Mouse (Mus musculus): ENCODE measurements around the gene Rfc5. TPM values are rescaled to one million over a fixed set of nuclear protein-coding genes. Genes with fewer than 3 reads are reported as not detected.

The Rfc5 gene
- total RNA-seq, 1 experiment from 2014 or later = 16.8 TPM

DNA sequence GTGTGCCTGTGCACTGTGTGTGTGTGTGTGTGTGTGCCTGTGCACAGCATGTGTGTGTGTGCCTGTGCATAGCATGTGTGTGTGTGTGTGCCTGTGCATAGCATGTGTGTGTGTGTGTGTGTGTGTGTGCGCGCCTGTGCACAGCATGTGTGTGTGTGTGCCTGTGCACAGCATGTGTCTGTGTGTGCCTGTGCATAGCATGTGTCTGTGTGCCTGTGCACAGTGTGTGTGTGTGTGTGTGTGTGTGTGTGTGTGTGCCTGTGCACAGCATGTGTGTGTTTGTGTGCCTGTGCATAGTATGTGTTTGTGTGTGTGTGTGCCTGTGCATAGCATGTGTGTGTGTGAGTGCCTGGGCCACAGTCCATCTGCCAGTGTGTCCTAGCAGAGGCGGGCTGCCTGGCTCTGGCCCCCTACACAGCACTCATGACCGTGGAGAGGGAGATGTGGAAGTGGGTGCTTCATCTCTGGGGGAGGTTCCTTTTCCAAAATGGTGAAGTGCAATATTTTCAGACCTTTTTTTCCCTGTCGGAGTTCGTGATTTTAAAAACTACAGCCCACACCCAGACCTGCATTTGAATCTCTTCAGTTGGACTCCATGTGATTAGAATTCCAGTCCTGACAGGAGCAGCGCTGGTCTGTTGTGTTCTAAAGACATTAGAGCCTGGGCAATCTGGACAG lies 14.3 kb downstream of the Rfc5 start:
- DNase-seq = no peak

DNA sequence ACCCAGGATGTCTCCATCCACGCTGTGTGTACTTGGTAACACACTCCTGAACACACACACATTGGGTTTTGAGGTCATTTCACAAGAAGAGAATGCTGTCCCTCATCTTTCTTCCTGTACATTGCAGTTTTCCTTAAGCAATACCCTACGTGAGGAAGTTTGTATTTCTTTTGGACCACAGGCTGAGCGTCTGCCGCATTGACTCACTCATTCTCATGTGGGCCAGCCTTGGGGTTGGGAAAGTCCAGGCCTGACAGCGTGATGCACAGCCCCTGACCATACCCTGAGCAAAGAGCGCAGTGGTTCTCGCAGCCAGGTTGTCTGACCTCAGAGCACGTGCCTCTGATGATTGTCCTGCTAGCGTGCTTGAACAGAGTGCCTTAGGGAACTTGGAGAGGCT lies 15.4 kb downstream of the Rfc5 start:
- no peak for DNase-seq

DNA sequence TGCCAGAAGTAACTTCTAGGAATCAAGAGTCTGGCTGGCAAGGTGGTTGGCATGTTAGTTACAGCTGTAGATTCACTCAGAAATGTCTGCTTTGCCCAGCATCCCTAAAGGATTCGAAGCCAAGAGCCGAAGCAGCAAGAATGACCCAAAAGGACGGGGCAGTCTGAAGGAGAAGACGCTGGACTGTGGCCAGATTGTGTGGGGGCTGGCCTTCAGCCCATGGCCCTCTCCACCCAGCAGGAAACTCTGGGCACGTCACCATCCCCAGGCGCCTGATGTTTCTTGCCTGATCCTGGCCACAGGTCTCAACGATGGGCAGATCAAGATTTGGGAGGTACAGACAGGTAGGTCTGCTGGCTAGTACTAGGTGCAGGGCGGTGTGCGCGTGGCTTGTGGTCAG lies 18.3 kb downstream of the Rfc5 start:
- DNase-seq = peak; percentile 66

DNA sequence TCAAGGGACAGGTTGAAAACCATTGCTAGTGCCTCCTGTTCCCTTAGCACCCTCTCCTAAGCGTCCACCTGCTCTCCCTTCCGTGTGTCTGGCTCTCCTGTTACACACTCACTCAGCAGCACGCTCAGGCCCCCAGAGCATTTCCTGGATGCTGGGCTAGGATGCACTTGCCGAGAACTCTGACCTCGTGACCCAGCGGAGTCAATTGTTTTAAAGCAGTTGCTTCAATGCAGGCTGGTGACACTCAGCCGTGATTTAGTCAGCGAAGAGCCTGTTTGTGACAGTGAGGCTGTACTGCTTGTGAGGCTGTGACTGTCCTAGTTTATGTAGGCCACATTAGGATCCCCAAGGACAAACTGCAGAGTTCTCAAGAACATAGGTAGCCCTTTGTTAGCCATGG lies 21.6 kb downstream of the Rfc5 start:
- DNase-seq = no peak

- DNase-seq = no peak
These were observed 22.8 kb downstream of the Rfc5 start for GRCm38 (mm10) chr5:117365904-117366561.

DNA sequence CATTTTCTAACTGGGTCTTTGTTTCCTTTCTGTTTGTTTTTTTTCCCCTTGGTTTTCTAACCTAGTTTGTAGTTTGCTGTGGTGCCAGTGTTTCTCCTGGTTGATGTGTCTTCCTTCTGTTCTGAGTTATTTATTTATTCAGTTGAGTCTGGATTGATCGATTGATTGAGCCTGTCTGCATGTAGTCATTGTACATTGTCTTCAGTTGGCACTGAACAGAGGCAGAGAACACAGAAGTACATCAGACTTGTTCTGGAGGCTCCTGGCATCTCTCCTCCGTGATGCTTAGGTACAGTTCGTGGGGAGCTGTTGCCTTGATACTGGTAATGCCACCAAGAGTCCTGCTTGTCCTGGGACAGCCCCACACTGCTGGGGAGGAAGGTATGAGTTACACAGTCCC lies 24.0 kb downstream of the Rfc5 start:
- no peak for DNase-seq

- peak; percentile 75 for DNase-seq
These were observed 25.6 kb downstream of the Rfc5 start for GRCm38 (mm10) chr5:117363066-117363782.

DNA sequence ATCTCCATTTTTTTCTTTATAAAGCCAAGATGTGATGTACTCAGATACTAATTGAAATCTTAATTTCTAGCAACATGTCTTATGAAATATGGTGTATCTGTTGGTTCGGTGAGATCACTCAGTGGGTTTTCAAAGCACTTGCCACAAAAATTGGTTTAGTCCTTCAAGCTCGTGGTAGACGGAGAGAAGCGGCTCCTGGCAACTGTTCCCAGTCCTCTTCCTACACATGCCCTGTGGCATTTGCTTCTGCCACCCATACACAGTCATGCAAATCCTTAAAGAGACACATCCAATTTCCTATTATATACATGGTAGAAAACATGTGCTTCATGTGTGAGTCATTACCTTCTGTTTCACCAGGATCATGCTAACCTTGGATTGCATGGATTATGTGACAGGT lies 27.3 kb downstream of the Rfc5 start:
- DNase-seq = no peak

- DNase-seq = peak; percentile 61
These were observed 28.0 kb downstream of the Rfc5 start for GRCm38 (mm10) chr5:117360631-117361541.

DNA sequence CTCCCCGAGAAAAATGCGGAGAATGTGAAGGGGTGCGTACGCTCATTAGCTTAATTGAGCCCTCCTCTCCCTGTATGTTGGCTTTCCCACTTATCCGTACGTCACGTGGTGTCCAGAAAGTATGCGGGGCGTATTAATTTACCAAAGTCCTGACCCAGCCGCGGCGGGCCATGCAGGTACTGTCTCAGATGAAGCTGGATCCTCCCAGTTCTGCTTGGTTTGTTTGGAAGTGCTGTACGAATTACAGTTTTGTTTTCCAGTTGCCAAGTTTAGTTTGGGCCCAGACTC lies 28.7 kb downstream of the Rfc5 start:
- no peak for DNase-seq

DNA sequence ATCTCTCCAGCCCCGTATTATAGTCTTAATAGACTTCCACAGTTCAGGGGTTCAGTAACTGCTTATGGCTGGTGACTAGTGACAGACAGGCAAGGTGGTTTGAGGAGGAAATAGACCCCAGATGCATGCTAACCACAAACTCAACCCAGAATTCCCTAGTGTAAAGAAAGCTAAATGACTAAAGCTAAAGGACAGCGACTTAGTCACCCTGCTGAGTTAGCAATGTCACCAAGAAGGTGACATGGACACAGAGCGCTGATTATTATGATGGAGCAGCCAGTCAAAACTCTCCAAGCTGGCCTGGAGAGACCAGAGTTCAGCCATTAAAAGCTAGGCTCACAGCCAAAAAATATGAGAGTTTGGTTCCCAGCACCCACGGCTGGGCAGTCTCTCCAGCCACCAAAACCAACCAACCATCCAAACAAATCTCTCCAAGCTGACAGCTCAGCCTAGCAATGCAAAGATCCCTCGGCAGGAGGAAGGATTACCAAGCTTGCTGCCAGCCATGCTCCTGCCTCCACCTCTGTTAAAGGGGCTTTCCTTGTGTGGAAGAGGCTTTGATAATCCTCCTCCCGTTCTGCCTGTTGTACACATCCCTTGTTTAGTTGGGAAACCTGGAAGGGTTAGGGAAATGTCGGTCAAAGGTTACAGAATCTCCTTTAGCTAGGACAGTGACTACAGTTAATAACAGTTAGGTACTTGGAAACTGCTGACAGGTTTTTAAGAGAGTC lies 29.2 kb downstream of the Rfc5 start:
- DNase-seq = no peak

GRCm38 (mm10) chr5:117358725-117359124 lies 30.1 kb downstream of the Rfc5 start:
- peak; percentile 91 for DNase-seq

- no peak for DNase-seq
These were observed 30.6 kb downstream of the Rfc5 start for GRCm38 (mm10) chr5:117358248-117358630.

- DNase-seq = peak; percentile 49
These were observed 31.2 kb downstream of the Rfc5 start for GRCm38 (mm10) chr5:117357478-117358247.

- DNase-seq = peak; percentile 95
These were observed 31.7 kb downstream of the Rfc5 start, which contains the start of gene Wsb2 for GRCm38 (mm10) chr5:117357129-117357477. Gene Wsb2 (plus strand): TSS chr5:117357304.

DNA sequence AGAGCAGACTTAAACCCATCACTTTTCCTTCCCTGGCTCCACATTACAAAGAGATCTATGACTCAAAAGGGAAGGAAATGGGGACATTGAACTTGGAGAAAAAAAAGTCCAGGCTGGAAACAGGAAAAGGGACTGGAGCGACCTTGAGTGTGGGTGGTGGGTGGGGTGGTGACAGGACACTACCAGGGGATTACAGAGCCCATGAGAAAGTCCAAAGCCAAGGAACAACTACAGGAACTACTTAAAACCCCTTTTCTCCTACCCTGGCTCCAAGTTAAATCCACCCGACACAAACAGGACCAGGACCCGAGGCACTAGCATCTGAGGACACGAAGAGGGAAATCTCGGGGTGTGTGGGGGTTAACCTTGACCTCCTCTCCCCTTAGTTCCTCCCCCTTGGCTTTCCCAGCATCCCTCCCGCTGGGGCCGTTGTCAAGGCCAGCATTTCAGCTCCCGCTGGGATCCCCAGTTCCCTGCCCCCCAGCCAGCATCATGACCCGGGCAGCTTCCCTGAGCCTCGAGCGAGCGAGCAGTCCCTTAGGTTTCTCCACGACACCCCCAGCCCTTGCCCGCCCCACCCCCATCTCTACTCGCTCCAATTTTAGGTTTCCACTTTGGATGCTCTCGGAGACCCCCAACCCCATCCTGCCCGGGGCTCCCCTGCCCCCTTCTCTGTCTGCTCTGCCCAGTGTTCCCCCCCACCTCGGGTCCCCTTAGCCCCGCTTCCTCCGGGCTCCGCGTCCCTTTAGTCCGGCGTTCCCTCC lies 32.3 kb downstream of the Rfc5 start:
- DNase-seq = peak; percentile 92

- no peak for DNase-seq
These were observed 33.1 kb downstream of the Rfc5 start for GRCm38 (mm10) chr5:117355648-117356303.

- DNase-seq = no peak
These were observed 34.7 kb downstream of the Rfc5 start for GRCm38 (mm10) chr5:117354121-117354520.

DNA sequence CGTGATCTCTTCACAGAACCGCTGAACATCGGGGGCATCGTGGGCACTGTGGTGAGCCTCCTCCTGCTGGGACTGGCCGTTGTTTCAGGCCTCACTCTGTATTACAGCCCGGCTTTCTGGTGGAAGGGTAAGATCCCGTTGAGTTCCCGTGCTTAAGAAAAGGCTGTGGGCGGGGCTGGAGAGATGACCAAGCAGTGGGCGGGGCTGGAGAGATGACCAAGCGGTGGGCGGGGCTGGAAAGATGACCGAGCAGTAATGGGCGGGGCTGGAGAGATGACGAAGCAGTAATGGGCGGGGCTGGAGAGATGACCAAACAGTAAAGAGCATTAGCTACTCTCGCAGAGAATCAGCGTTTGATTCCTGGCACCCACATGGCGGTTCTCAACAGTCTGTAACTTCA lies 40.6 kb downstream of the Rfc5 start:
- peak; percentile 89 for DNase-seq

DNA sequence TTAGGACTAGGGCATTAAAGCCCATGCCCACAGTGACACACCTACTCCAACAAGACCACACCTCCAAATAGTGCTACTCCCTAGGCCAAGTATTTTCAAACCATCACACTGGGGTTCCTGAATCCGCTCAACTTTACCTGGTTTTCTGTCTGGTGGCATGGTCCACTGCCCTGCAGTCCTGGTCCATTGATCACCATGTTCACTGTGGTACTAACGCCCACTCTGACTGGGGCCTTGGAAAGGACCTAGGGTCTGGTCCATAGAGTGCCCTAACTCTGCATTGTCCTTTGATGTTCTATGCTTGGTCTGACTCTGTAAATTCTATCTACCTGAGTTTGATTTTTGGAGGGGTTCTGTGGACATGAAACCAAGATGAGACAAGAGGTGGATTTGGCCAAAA lies 41.0 kb downstream of the Rfc5 start:
- DNase-seq = no peak
